ENCODE assay signal across 21 mouse cellular contexts in the genomic region with DNA sequence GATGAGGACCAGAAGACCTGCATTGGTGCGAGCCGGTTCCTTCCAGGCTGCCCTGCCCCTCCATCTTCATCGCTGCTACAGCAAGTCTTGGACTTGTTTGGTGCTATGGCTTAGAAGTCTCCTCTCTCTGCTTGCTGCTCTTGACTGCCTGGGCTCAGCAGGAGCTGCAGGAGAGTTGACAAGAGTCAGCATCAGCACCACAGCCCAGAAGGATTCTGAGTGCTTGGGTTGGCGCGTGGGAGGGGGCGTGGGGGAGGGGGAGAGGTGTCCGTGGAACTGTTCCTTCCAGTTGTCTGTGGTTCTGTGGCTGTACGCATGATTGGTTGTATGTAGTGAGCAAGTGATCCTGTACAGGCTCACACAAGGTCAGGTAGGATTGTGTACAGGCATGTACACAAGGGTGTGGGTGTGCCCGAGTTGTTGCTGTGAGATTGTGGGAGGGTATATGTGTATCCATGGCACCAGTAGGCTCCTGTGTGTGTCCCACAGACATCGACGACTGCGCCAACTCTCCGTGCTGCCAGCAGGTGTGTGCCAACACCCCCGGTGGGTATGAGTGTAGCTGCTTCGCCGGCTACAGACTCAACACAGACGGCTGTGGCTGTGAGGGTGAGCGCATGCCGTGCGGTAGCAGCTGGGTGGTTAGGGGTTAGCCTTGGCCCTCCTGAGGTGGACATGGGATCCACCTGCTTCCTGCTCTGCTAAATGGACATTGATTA. TPM values are rescaled to one million over a fixed set of nuclear protein-coding genes. Genes with fewer than 3 reads are reported as not detected.
DNase-seq lines count a peak whose midpoint lies in the region; ATAC-seq lines count a peak whose summit lies in the region.
"Had no signal": no experiment of that assay in that cellular context is flagged by ENCODE, and none has a peak within 500 bp of the region (broad histone marks: within the 10 kb centered on the region; RNA-seq: fewer than 3 reads in every experiment).

No protein-coding gene starts in this region.

- DNase-seq in midbrain, embryonic 11.5 days (ENCODE audit: low spot score, missing footprints) = peak; percentile 51
- peak; percentile 54 to 68 for DNase-seq in layer of hippocampus, adult 8-10 months (ENCODE audit: low spot score in 2 of 2)
- DNase-seq in left cerebral cortex, postnatal 14 days (ENCODE audit: low spot score in 2 of 2) = peak; percentile 35 to 76
- peak; percentile 30 to 73 for DNase-seq in right cerebral cortex, postnatal 36 days (ENCODE audit: low spot score in 2 of 2)
- no peak for DNase-seq in natural killer cell, adult 2 months (ENCODE audit: low spot score in 2 of 2)
- DNase-seq: adrenal gland, adult 2 months; heart, adult 18-20 months; liver; lung, adult 18-20 months; lung, postnatal 4 days had no signal

- H3K4me2 ChIP-seq in midbrain, embryonic 11.5 days = no peak overlapping the region
- H3K4me2 ChIP-seq in midbrain, embryonic 13.5 days (replicated peaks) = no peak overlapping the region
- no peak overlapping the region for H3K4me2 ChIP-seq in intestine, embryonic 16.5 days (ENCODE audit: low read depth, low read length)
- H3K4me2 ChIP-seq: forebrain, embryonic 13.5 days; heart, embryonic 15.5 days; midbrain, embryonic 12.5 days; neural tube, embryonic 15.5 days; stomach, embryonic 15.5 days had no signal

- no peak for ATAC-seq in midbrain, embryonic 11.5 days (ENCODE audit: low FRiP score)
- no peak for ATAC-seq in midbrain, embryonic 13.5 days
- no peak for ATAC-seq in intestine, embryonic 16.5 days
- ATAC-seq: forebrain, embryonic 13.5 days; intestine, postnatal 0 days had no signal

- no peaks in the 10 kb centered on the region for H3K27me3 ChIP-seq in midbrain, embryonic 11.5 days (ENCODE audit: control insufficient read depth, insufficient read depth, low read length)
- H3K27me3 ChIP-seq in midbrain, embryonic 13.5 days = peaks cover 1% of the 10 kb centered on the region; the same call in 1 of the 2 replicates
- no peaks in the 10 kb centered on the region for H3K27me3 ChIP-seq in intestine, embryonic 16.5 days (replicated peaks; ENCODE audit: control insufficient read depth, insufficient read depth, low read length)
- H3K27me3 ChIP-seq: forebrain, embryonic 13.5 days; neural tube, embryonic 15.5 days; stomach, embryonic 15.5 days had no signal

- H3K27ac ChIP-seq in midbrain, embryonic 11.5 days (ENCODE audit: low read depth, low read length) = no peak overlapping the region
- no peak overlapping the region for H3K27ac ChIP-seq in midbrain, embryonic 13.5 days
- H3K27ac ChIP-seq in intestine, embryonic 16.5 days (ENCODE audit: low read length) = no peak overlapping the region
- H3K27ac ChIP-seq: embryonic facial prominence, embryonic 10.5 days; forebrain, embryonic 13.5 days; heart, embryonic 15.5 days; hindbrain, embryonic 10.5 days; midbrain, embryonic 12.5 days; neural tube, embryonic 15.5 days; stomach, embryonic 15.5 days had no signal

- H3K4me3 ChIP-seq in midbrain, embryonic 11.5 days (ENCODE audit: low read depth, low read length) = no peak overlapping the region
- no peak overlapping the region for H3K4me3 ChIP-seq in midbrain, embryonic 13.5 days (replicated peaks)
- H3K4me3 ChIP-seq in intestine, embryonic 16.5 days (ENCODE audit: low read length) = no peak overlapping the region
- H3K4me3 ChIP-seq: embryonic facial prominence, embryonic 10.5 days; forebrain, embryonic 13.5 days; heart, embryonic 15.5 days; hindbrain, embryonic 10.5 days; midbrain, embryonic 12.5 days; neural tube, embryonic 15.5 days; stomach, embryonic 15.5 days had no signal

- WGBS in midbrain, embryonic 11.5 days = 92% methylated on average over 20 of the region's 20 CpGs
- 93% methylated on average over 20 of the region's 20 CpGs for WGBS in midbrain, embryonic 13.5 days
- 89% methylated on average over 20 of the region's 20 CpGs for WGBS in intestine, embryonic 16.5 days

- no peaks in the 10 kb centered on the region for H3K4me1 ChIP-seq in midbrain, embryonic 11.5 days (ENCODE audit: control insufficient read depth, insufficient read depth, low read length)
- H3K4me1 ChIP-seq in midbrain, embryonic 13.5 days (replicated peaks) = peaks cover 8% of the 10 kb centered on the region
- peaks cover 2% of the 10 kb centered on the region; the same call in 1 of the 2 replicates for H3K4me1 ChIP-seq in intestine, embryonic 16.5 days (ENCODE audit: control insufficient read depth, insufficient read depth, low read length)

- no peak overlapping the region for H3K9ac ChIP-seq in midbrain, embryonic 11.5 days (ENCODE audit: low read length)
- no peak overlapping the region for H3K9ac ChIP-seq in midbrain, embryonic 13.5 days (replicated peaks)
- H3K9ac ChIP-seq in intestine, embryonic 16.5 days (ENCODE audit: low read depth, low read length) = no peak overlapping the region
- H3K9ac ChIP-seq: forebrain, embryonic 13.5 days; heart, embryonic 15.5 days; midbrain, embryonic 12.5 days; neural tube, embryonic 15.5 days; stomach, embryonic 15.5 days had no signal

- intact Hi-C loops in left cerebral cortex, postnatal 14 days (cut with DNase I) = no loop called here

- H3K36me3 ChIP-seq in midbrain, embryonic 11.5 days (ENCODE audit: control insufficient read depth, insufficient read depth, low read length) = no peaks in the 10 kb centered on the region
- H3K36me3 ChIP-seq in midbrain, embryonic 13.5 days = no peaks in the 10 kb centered on the region
- H3K36me3 ChIP-seq in intestine, embryonic 16.5 days (ENCODE audit: control insufficient read depth, insufficient read depth, low read length) = no peaks in the 10 kb centered on the region
- H3K36me3 ChIP-seq: heart, embryonic 15.5 days; midbrain, embryonic 12.5 days; neural tube, embryonic 15.5 days; stomach, embryonic 15.5 days had no signal

- H3K9me3 ChIP-seq in midbrain, embryonic 11.5 days (ENCODE audit: control insufficient read depth, low read length) = no peaks in the 10 kb centered on the region
- H3K9me3 ChIP-seq in midbrain, embryonic 13.5 days = no peaks in the 10 kb centered on the region
- H3K9me3 ChIP-seq in intestine, embryonic 16.5 days (ENCODE audit: control insufficient read depth, low read length) = no peaks in the 10 kb centered on the region
- H3K9me3 ChIP-seq: embryonic facial prominence, embryonic 10.5 days; forebrain, embryonic 13.5 days; heart, embryonic 15.5 days; hindbrain, embryonic 10.5 days; midbrain, embryonic 12.5 days; neural tube, embryonic 15.5 days; stomach, embryonic 15.5 days had no signal

RNA-seq across cellular contexts. Expression of a gene that starts 48.8 kb away (rescaled TPM):
- polyA plus RNA-seq in midbrain, embryonic 11.5 days (2014; fragmentation: Nextera tagmentation; extraction: Ambion mirVana) = 0.45 and 0.81 TPM in 2 replicates
- polyA plus RNA-seq in midbrain, embryonic 13.5 days (2015; fragmentation: Nextera tagmentation; extraction: Ambion mirVana) = 0.18 and 0.32 TPM in 2 replicates
- 1 to 10 TPM in 3 of 4 experiments, under 1 TPM in 1; 0.63 to 2.0 (median 1.3) TPM for total RNA-seq in layer of hippocampus, adult 8-10 months (2022)
- total RNA-seq in left cerebral cortex, postnatal 14 days (2021) = under 1 TPM; 0.13 to 0.49 TPM
- polyA plus RNA-seq in intestine, embryonic 16.5 days (2015; fragmentation: Nextera tagmentation; extraction: Ambion mirVana) = 69.5 and 74.1 TPM in 2 replicates
- total RNA-seq: MEL had no signal

Comparison
In these comparisons a context has a peak if more than half of its experiments do, and no peak if none do; other contexts are left out.
1. DNase-seq: peak in midbrain, embryonic 11.5 days (single experiment), layer of hippocampus, adult 8-10 months (2 of 2), left cerebral cortex, postnatal 14 days (2 of 2) and right cerebral cortex, postnatal 36 days (2 of 2); none in natural killer cell, adult 2 months (0 of 2).
2. RNA of a gene that starts 48.8 kb away (polyA plus RNA-seq): 69.5 to 74.1 TPM in intestine, embryonic 16.5 days; 0.45 to 0.81 TPM in midbrain, embryonic 11.5 days and 0.18 to 0.32 TPM in midbrain, embryonic 13.5 days; every median in the first group is over 10 times any median in the second.